Mouse (Mus musculus) heart, adult 9 months (tissue): ENCODE measurements around the gene Fastkd5.
"Not testable (repeated sequence)": the region's sequence is repeated elsewhere in the genome, so short reads cannot be mapped to it uniquely, and the experiment has no call there.

Experiments
- DNase-seq, 2 experiments: peaks; one replicate each; pipeline ENCODE4 v3.0.0; 2022; ENCODE audit warnings: low spot score in 2 of 2

Gene Fastkd5

GRCm38 (mm10) chr2:130577021-130577420, 52.8 kb downstream of the Fastkd5 start:
- no peak for DNase-seq

GRCm38 (mm10) chr2:130576564-130576963, 53.3 kb downstream of the Fastkd5 start:
- DNase-seq: not testable (repeated sequence)

GRCm38 (mm10) chr2:130575873-130576272, 54.0 kb downstream of the Fastkd5 start, which contains the start of gene Oxt:
TSS of gene Oxt (plus strand) at chr2:130576173.
- no peak for DNase-seq

GRCm38 (mm10) chr2:130574960-130575359, 54.9 kb downstream of the Fastkd5 start:
- DNase-seq: no peak

- no peak for DNase-seq
Measured at GRCm38 (mm10) chr2:130569926-130570325, 59.9 kb downstream of the Fastkd5 start.

- no peak for DNase-seq
Measured at GRCm38 (mm10) chr2:130568921-130569320, 60.9 kb downstream of the Fastkd5 start.

- DNase-seq: no peak
Measured at GRCm38 (mm10) chr2:130564983-130565382, 64.8 kb downstream of the Fastkd5 start.

- DNase-seq: no peak
Measured at GRCm38 (mm10) chr2:130564063-130564462, 65.8 kb downstream of the Fastkd5 start.
